Mouse (Mus musculus): ENCODE measurements around the gene Pcna.

Gene Pcna

GRCm38 (mm10) chr2:132232413-132232945 is 20.6 kb downstream of the Pcna start:
- no peak for DNase-seq

GRCm38 (mm10) chr2:132224359-132224758 is 28.8 kb downstream of the Pcna start:
- DNase-seq = no peak

- DNase-seq = no peak
These were observed 31.5 kb downstream of the Pcna start for GRCm38 (mm10) chr2:132221611-132222073.

- no peak for DNase-seq
These were observed 41.0 kb downstream of the Pcna start for GRCm38 (mm10) chr2:132211995-132212656.

- no peak for DNase-seq
These were observed 42.3 kb downstream of the Pcna start for GRCm38 (mm10) chr2:132210806-132211312.

- DNase-seq = no peak
These were observed 44.8 kb downstream of the Pcna start for GRCm38 (mm10) chr2:132208246-132208881.

- DNase-seq = no peak
These were observed 46.7 kb downstream of the Pcna start for GRCm38 (mm10) chr2:132206316-132206881.

- no peak for DNase-seq
These were observed 47.6 kb downstream of the Pcna start for GRCm38 (mm10) chr2:132205549-132205948.

- no peak for DNase-seq
These were observed 49.3 kb downstream of the Pcna start for GRCm38 (mm10) chr2:132203773-132204172.

- no peak for DNase-seq
These were observed 49.9 kb downstream of the Pcna start for GRCm38 (mm10) chr2:132203186-132203585.
